Mouse (Mus musculus): ENCODE results near the gene Aup1. TPM values are rescaled to one million over a fixed set of nuclear protein-coding genes. Genes with fewer than 3 reads are reported as not detected.

The Aup1 gene
- polyA plus RNA-seq, 1 experiment from 2014 or later, result 182 TPM

DNA sequence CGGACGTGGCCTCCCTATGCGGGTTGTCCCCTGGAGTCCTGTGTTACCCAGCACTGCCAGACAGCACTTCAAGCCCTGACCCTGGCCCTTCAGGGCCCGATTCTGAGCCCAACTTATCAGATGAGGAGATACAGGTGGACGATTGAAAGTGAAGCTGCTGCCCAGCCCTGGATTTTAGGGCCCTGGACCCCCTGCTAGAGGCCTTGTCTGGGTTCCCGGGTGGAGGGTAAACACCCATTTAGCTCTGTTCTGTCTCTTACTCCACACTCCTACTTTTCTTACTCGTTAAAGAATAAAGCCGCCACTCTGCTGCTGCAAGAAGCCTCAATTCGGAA lies 33.6 kb downstream of the Aup1 start:
- Histone ChIP-seq H3K9ac (replicated peaks) (no peak overlapping the region), H3K4me2 (peak overlapping the region; percentile 46), H3K27me3 (replicated peaks) (peaks cover 85% of the 10 kb centered on the region), H3K4me1 (peaks cover 16% of the 10 kb centered on the region), H3K4me3 (replicated peaks) (peak overlapping the region; percentile 17; the same call in 1 of the 2 replicates), H3K27ac (replicated peaks) (no peak overlapping the region), H3K9me3 (replicated peaks) (no peaks in the 10 kb centered on the region), H3K36me3 (no peaks in the 10 kb centered on the region)
- WGBS, result 9% methylated on average over 9 of the region's 9 CpGs
- no peak for ATAC-seq (ENCODE audit: low FRiP score)

DNA sequence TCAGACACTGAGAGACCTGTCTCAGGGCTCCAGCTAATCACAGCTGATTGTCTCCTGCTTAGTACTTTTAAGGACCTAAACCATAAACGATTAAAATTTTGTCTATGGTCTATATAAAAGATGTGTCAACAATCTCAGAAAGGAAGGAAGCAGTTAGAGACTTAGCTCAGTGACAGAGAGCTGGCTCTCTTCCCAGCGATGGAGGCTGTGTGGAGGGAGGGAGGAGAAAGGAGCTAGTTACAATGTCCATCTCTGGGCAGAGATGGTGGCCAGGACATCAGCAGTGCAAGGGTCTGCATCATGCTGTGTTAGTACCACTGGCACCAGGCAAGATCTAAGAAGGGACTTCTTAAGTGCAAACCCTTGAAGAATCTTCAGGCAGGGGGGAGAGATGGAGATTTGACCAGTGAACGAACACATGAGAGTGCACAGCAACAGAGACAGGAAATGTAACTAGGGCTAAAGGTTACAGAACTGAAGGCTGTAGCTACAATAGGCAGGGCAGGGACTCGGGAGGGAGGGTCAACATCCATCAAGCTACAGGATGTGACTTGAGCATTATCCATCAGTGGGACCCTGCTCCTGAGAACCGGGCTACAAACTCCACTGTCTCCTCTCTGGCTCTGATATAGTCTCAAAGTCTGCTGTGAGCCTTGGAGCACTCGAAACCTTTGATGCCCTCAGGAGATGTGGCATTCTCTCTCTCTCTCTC lies 38.3 kb downstream of the Aup1 start:
- H3K27ac ChIP-seq (replicated peaks), result no peak overlapping the region
- no peak for ATAC-seq (ENCODE audit: low FRiP score)
- no peaks in the 10 kb centered on the region for H3K36me3 ChIP-seq
- H3K4me3 ChIP-seq (replicated peaks), result no peak overlapping the region
- H3K9me3 ChIP-seq (replicated peaks), result no peaks in the 10 kb centered on the region
- H3K9ac ChIP-seq (replicated peaks), result no peak overlapping the region
- peaks cover 44% of the 10 kb centered on the region for H3K27me3 ChIP-seq (replicated peaks)
- no peak overlapping the region for H3K4me2 ChIP-seq
- WGBS, result 42% methylated on average over 6 of the region's 6 CpGs
- peaks cover 4% of the 10 kb centered on the region for H3K4me1 ChIP-seq

DNA sequence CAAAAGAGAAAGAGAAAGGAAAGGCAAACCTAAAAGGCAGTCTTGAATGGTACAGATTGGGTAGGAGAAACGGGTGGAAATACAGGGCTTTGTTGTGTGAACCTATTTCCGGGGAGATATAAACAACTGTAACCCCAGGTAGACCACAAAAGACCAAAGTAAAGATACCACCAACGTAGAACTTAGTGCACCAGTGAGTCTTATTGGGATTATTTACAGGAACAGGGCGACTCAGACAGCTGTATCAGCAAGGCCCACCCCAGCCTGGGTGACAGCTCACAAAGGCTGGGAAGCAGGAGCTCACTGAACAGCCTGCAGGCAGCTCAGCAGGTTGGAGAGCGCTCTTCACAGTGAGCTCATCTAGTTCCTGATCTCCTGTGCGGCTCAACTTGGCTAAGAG lies 41.6 kb downstream of the Aup1 start:
- no peak overlapping the region for H3K4me3 ChIP-seq (replicated peaks)
- H3K36me3 ChIP-seq, result no peaks in the 10 kb centered on the region
- WGBS, result 51% methylated on average over 6 of the region's 6 CpGs
- H3K9ac ChIP-seq (replicated peaks), result no peak overlapping the region
- H3K27ac ChIP-seq (replicated peaks), result no peak overlapping the region
- H3K27me3 ChIP-seq (replicated peaks), result peaks cover 12% of the 10 kb centered on the region
- H3K4me2 ChIP-seq, result no peak overlapping the region
- no peak for ATAC-seq (ENCODE audit: low FRiP score)
- no peaks in the 10 kb centered on the region for H3K9me3 ChIP-seq (replicated peaks)
- H3K4me1 ChIP-seq, result 0 out of 2 replicates have a peak, but pooled peaks cover 5% of the 10 kb centered on the region

DNA sequence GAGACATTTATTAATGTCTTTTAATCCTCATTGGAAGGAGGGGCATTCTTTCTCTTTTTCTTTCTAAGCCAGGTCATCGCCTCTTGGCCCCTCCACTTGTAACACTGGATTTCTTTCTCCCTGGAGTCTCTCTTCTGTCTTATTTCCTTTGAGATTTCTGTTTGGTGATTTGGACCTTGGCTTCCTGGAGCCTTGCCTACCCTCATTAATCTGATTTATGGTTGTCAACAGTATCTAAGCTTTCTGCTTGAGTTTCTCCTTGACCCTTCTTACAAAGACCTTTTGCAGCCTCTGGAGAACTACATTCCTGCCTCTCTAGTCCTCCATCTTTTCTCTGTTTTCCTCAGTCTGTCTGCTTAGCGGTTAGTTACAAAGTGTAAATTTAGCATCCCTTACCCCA lies 44.1 kb downstream of the Aup1 start:
- peaks cover 20% of the 10 kb centered on the region for H3K4me1 ChIP-seq
- WGBS, result 83% methylated on average over 2 of the region's 2 CpGs
- no peaks in the 10 kb centered on the region for H3K36me3 ChIP-seq
- no peak overlapping the region for H3K27ac ChIP-seq (replicated peaks)
- H3K27me3 ChIP-seq (replicated peaks), result peaks cover 4% of the 10 kb centered on the region; the same call in 1 of the 2 replicates
- no peaks in the 10 kb centered on the region for H3K9me3 ChIP-seq (replicated peaks)
- H3K9ac ChIP-seq (replicated peaks), result no peak overlapping the region
- H3K4me3 ChIP-seq (replicated peaks), result no peak overlapping the region
- H3K4me2 ChIP-seq, result no peak overlapping the region
- ATAC-seq (ENCODE audit: low FRiP score), result no peak

DNA sequence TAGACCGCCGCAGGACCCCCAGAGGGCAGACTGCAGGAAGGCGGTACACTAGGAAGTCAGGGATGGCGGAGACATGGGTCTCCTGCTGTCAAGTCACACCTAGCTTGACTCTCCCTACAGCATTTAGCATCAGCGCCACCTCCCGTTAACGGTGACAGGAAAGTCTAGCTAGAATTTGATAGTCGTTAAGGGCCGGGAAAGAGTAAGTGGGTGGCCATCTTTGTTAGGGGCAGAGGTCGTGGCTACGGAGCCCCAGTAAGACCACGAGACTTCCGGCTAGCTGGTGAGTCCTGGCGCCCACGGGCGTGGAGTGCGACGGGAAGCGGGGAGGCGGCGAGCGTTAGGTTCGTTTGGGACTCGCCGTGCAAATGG lies 47.0 kb downstream of the Aup1 start, which contains the start of the genes Ccdc142 and Gm42688:
Gene Ccdc142, plus strand, starts transcription at position 286 of the 372 bp plus-strand sequence.
Gene Gm42688, plus strand, starts transcription at position 302 of the 372 bp plus-strand sequence.
- Histone ChIP-seq H3K36me3 (peaks cover 12% of the 10 kb centered on the region; the same call in 1 of the 2 replicates), H3K4me1 (peaks cover 22% of the 10 kb centered on the region), H3K27me3 (replicated peaks) (no peaks in the 10 kb centered on the region), H3K9ac (replicated peaks) (peak within 1 kb of the TSS; percentile 77), H3K4me2 (peak within 1 kb of the TSS; percentile 90), H3K4me3 (replicated peaks) (peak within 1 kb of the TSS; percentile 69), H3K27ac (replicated peaks) (peak within 1 kb of the TSS; percentile 87), H3K9me3 (replicated peaks) (no peaks in the 10 kb centered on the region)
- WGBS, result under 1% methylated on average over 25 of the region's 25 CpGs
- peak; percentile 92 for ATAC-seq (ENCODE audit: low FRiP score)

DNA sequence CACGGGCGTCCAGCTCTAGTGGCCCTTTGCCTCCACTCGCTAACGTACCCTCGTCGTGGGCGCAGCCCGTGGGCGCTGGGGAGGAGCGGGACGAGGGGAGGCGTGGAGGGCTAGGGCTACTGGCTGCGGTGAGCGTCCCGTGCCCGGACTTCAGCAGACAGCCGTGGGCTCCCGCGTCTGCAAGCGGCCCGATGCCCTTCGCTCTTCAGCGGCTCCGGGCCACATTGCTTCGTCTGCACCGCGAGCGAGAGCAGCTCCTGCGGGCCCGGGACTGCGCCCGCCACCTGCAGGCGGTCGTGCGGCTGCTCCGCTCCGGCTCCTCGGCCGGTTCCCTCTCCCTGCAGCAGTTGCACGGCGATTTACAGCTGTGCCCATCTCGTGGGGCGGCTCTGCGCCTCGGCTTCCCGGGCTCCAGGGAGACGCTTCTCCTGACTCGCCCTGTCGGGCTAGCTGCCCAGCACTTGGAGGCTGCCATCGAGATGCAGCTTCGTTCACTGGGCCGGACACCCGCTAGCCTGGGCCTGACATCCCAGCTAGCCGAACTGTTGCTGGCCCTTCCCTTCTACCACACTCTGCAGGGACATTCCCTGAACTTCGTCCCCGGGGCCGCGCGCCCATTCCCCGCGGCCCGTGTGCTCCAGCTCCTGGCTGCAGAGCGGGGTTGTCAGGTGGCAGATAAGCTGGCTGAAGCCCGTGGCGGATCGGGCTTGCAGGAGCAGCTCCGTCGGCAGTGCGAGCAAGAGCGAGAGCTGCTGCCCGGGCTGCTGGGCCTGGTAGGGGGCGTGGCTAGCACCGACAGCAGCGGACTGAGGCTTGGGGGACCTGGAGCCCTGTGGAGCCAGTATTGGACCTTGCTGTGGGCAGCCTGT lies 47.6 kb downstream of the Aup1 start:
- under 1% methylated on average over 74 of the region's 74 CpGs for WGBS
- peak overlapping the region; percentile 87 for H3K27ac ChIP-seq (replicated peaks)
- H3K36me3 ChIP-seq, result peaks cover 16% of the 10 kb centered on the region
- H3K4me1 ChIP-seq, result peaks cover 22% of the 10 kb centered on the region
- H3K4me2 ChIP-seq, result peak overlapping the region; percentile 90
- no peaks in the 10 kb centered on the region for H3K27me3 ChIP-seq (replicated peaks)
- ATAC-seq (ENCODE audit: low FRiP score), result peak; percentile 82
- H3K4me3 ChIP-seq (replicated peaks), result peak overlapping the region; percentile 69
- H3K9ac ChIP-seq (replicated peaks), result peak overlapping the region; percentile 77
- no peaks in the 10 kb centered on the region for H3K9me3 ChIP-seq (replicated peaks)

DNA sequence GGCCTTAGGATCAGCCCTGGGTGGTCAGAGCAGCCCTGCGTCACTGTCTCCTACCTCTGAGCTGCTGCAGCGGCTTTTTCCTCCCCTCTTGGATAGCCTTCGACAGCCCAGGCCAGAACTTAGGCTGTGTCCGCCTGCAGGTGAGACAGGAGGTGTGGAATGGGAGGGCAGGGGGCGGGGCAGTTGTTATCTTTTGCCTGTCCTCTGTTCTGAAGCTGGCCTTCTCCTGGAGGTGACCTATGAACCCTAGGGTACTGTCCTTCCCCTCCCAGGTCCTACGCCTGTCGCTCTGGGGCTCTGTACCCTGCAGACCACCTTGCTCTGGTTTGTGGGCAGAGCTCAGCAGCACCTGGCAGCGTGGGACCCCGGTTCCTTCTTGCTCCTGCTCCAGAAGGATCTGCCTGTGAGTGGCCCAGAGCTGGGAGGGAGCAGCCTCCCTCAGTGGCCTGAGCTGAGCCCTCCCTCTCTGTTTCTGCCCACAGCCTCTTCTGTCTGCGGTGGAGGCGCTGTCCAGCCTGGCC lies 48.9 kb downstream of the Aup1 start:
- Histone ChIP-seq H3K27me3 (replicated peaks) (no peaks in the 10 kb centered on the region), H3K4me3 (replicated peaks) (peak overlapping the region; percentile 69), H3K9ac (replicated peaks) (peak overlapping the region; percentile 77), H3K4me2 (peak overlapping the region; percentile 90), H3K4me1 (peaks cover 31% of the 10 kb centered on the region), H3K36me3 (peaks cover 22% of the 10 kb centered on the region), H3K27ac (replicated peaks) (no peak overlapping the region), H3K9me3 (replicated peaks) (no peaks in the 10 kb centered on the region)
- ATAC-seq (ENCODE audit: low FRiP score), result no peak
- WGBS, result 53% methylated on average over 11 of the region's 11 CpGs

DNA sequence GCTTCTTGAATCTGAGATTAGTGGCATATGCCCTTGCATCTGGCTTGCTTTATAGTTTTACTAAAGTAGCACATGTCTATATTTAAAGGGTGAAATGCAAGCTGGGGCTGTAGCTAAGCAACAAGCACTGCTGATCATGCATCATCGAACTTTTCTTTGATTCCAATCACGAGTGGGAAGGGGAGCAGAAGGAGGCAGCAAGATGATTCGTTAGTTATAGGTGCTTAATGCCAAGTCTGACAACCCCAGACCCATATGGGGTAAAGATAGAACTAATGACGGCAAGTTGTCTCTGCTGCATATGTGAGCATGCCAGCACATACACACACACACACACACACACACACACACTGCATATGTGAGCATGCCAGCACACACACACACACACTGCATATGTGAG lies 49.8 kb downstream of the Aup1 start:
- H3K9me3 ChIP-seq (replicated peaks), result no peaks in the 10 kb centered on the region
- H3K27me3 ChIP-seq (replicated peaks), result no peaks in the 10 kb centered on the region
- H3K4me3 ChIP-seq (replicated peaks), result no peak overlapping the region
- H3K4me1 ChIP-seq, result peaks cover 37% of the 10 kb centered on the region
- peaks cover 22% of the 10 kb centered on the region for H3K36me3 ChIP-seq
- H3K27ac ChIP-seq (replicated peaks), result no peak overlapping the region
- WGBS, result 62% methylated on average over 4 of the region's 4 CpGs
- no peak overlapping the region for H3K9ac ChIP-seq (replicated peaks)
- ATAC-seq (ENCODE audit: low FRiP score), result no peak
- H3K4me2 ChIP-seq, result no peak overlapping the region

MicroRNAs encoded within 50 kb of the gene (microRNA counts, 519-probe panel; counts per million panel counts)
- microRNA mmu-miR-3470a+mmu-miR-3470b, result 1,400 counts per million, percentile 12 among the panel's probes with 10 or more counts

Small RNAs within 50 kb of the gene (microRNA-seq; reads per million reads assigned to microRNA genes)
- gene Mir3470a, result not detected
- not detected for gene Mir7040

Other genes starting within 250 kb of the Aup1 start
- 24.3 and 26.1 TPM in 2 replicates for gene Sema4f, start 114.8 kb upstream of the Aup1 start, polyA plus RNA-seq (2015; fragmentation: Nextera tagmentation; extraction: Ambion mirVana)
- 0.20 TPM in 1 of 2 replicates, not detected in the other for gene M1ap, start 107.6 kb upstream of the Aup1 start, polyA plus RNA-seq (2015; fragmentation: Nextera tagmentation; extraction: Ambion mirVana)
- 2.4 and 6.8 TPM in 2 replicates for gene Dok1, start 21.1 kb upstream of the Aup1 start, polyA plus RNA-seq (2015; fragmentation: Nextera tagmentation; extraction: Ambion mirVana)
- gene Loxl3, start 20.3 kb upstream of the Aup1 start, polyA plus RNA-seq (2015; fragmentation: Nextera tagmentation; extraction: Ambion mirVana), result 7.6 and 8.6 TPM in 2 replicates
- 80.8 and 83.1 TPM in 2 replicates for gene Htra2, start 752 bp downstream of the Aup1 start, polyA plus RNA-seq (2015; fragmentation: Nextera tagmentation; extraction: Ambion mirVana)
- 0.45 and 1.7 TPM in 2 replicates for gene Dqx1, start 3.3 kb downstream of the Aup1 start, polyA plus RNA-seq (2015; fragmentation: Nextera tagmentation; extraction: Ambion mirVana)
- 2.6 and 4.7 TPM in 2 replicates for gene Tlx2, start 15.8 kb downstream of the Aup1 start, polyA plus RNA-seq (2015; fragmentation: Nextera tagmentation; extraction: Ambion mirVana)
- gene Pcgf1, start 23.3 kb downstream of the Aup1 start, polyA plus RNA-seq (2015; fragmentation: Nextera tagmentation; extraction: Ambion mirVana), result 45.4 and 50.8 TPM in 2 replicates
- 0.24 and 0.32 TPM in 2 replicates for gene Lbx2, start 31.8 kb downstream of the Aup1 start, polyA plus RNA-seq (2015; fragmentation: Nextera tagmentation; extraction: Ambion mirVana)
- 7.0 and 7.7 TPM in 2 replicates for gene Ccdc142, start 47.1 kb downstream of the Aup1 start, polyA plus RNA-seq (2015; fragmentation: Nextera tagmentation; extraction: Ambion mirVana)
- gene Gm42688, start 47.1 kb downstream of the Aup1 start, polyA plus RNA-seq (2015; fragmentation: Nextera tagmentation; extraction: Ambion mirVana), result 4.8 and 7.6 TPM in 2 replicates
- 121 and 123 TPM in 2 replicates for gene Mrpl53, start 54.5 kb downstream of the Aup1 start, polyA plus RNA-seq (2015; fragmentation: Nextera tagmentation; extraction: Ambion mirVana)
- 26.1 and 31.3 TPM in 2 replicates for gene Mogs, start 61.0 kb downstream of the Aup1 start, polyA plus RNA-seq (2015; fragmentation: Nextera tagmentation; extraction: Ambion mirVana)
- 146 and 155 TPM in 2 replicates for gene Wbp1, start 67.0 kb downstream of the Aup1 start, polyA plus RNA-seq (2015; fragmentation: Nextera tagmentation; extraction: Ambion mirVana)
- 12.0 and 12.3 TPM in 2 replicates for gene Ino80b, start 70.9 kb downstream of the Aup1 start, polyA plus RNA-seq (2015; fragmentation: Nextera tagmentation; extraction: Ambion mirVana)
- 17.1 and 23.7 TPM in 2 replicates for gene Rtkn, start 80.9 kb downstream of the Aup1 start, polyA plus RNA-seq (2015; fragmentation: Nextera tagmentation; extraction: Ambion mirVana)
- gene Wdr54, start 101.9 kb downstream of the Aup1 start, polyA plus RNA-seq (2015; fragmentation: Nextera tagmentation; extraction: Ambion mirVana), result 14.7 and 18.6 TPM in 2 replicates
- 7.9 and 8.2 TPM in 2 replicates for gene 1700003E16Rik, start 101.9 kb downstream of the Aup1 start, polyA plus RNA-seq (2015; fragmentation: Nextera tagmentation; extraction: Ambion mirVana)
- 149 and 153 TPM in 2 replicates for gene Dctn1, start 111.4 kb downstream of the Aup1 start, polyA plus RNA-seq (2015; fragmentation: Nextera tagmentation; extraction: Ambion mirVana)
- 0.27 and 0.57 TPM in 2 replicates for gene Slc4a5, start 165.3 kb downstream of the Aup1 start, polyA plus RNA-seq (2015; fragmentation: Nextera tagmentation; extraction: Ambion mirVana)